8 mouse cellular contexts compared by ENCODE assay signal in the genomic region with DNA sequence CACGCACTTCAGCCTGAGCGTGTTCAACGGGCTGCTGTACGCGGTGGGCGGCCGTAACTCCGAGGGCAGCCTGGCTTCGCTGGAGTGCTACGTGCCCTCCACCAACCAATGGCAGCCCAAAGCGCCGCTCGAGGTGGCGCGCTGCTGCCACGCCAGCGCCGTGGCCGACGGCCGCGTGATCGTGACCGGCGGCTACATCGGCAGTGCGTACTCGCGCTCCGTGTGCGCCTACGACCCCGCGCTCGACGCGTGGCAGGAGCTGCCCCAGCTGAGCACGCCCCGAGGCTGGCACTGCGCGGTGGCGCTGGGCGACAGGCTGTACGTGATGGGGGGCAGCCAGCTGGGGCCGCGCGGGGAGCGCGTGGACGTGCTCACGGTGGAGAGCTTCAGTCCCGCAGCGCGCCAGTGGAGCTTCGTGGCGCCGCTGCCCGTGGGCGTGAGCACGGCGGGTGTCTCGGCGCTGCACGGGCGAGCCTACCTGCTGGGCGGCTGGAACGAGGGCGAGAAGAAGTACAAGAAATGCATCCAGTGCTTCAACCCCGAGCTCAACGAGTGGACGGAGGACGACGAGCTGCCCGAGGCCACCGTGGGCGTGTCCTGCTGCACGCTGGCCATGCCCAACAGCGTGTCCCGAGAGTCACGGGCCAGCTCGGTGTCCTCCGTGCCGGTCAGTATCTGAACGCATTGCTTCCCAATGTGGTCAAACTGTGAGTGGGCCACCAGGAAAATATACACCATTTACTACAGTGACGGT. TPM values are rescaled to one million over a fixed set of nuclear protein-coding genes. Genes with fewer than 3 reads are reported as not detected.
DNase-seq lines count a peak whose midpoint lies in the region; ATAC-seq lines count a peak whose summit lies in the region.

No protein-coding gene starts in this region.

- no peak overlapping the region for H3K27ac ChIP-seq in intestine, embryonic 16.5 days (ENCODE audit: low read length)

- peak; percentile 11 for DNase-seq in WW6 (ENCODE audit: low read depth, low spot score)
- DNase-seq in cerebellum, postnatal 10 days, result peak; percentile 64 to 67
- peak; percentile 27 to 40 for DNase-seq in frontal cortex, postnatal 10 days (ENCODE audit: low spot score in 2 of 2)
- DNase-seq in left cerebral cortex, postnatal 14 days (ENCODE audit: low spot score in 2 of 2), result peak; percentile 24 to 78
- DNase-seq in right cerebral cortex, adult 2 months (ENCODE audit: low spot score in 2 of 2), result peak; percentile 34 to 43
- DNase-seq in c-Kit-positive CD71-positive TER-119-positive erythroid progenitor cells, embryonic 14.5 days (ENCODE audit: low spot score), result no peak

- H3K9ac ChIP-seq in intestine, embryonic 16.5 days (ENCODE audit: low read depth, low read length), result peak overlapping the region; percentile 68

- no peaks in the 10 kb centered on the region for H3K36me3 ChIP-seq in intestine, embryonic 16.5 days (ENCODE audit: control insufficient read depth, insufficient read depth, low read length)

- under 1% methylated on average over 85 of the region's 85 CpGs for WGBS in intestine, embryonic 16.5 days

- H3K4me2 ChIP-seq in intestine, embryonic 16.5 days (ENCODE audit: low read depth, low read length), result peak overlapping the region; percentile 100

- intact Hi-C loops in left cerebral cortex, postnatal 14 days (cut with DNase I), result loop anchor here (5.0 kb wide), 2 partner anchors 97 to 127 kb away; a partner anchor contains a TSS

- ATAC-seq in intestine, embryonic 16.5 days, result peak; percentile 86
- peak; percentile 77 for ATAC-seq in megakaryocyte-erythroid progenitor cell, adult 5-6 weeks (replicated peaks; ENCODE audit: low FRiP score, low TSS enrichment, poor library complexity, severe bottlenecking)

- H3K4me3 ChIP-seq in intestine, embryonic 16.5 days (ENCODE audit: low read length), result peak overlapping the region; percentile 67

- H3K27me3 ChIP-seq in intestine, embryonic 16.5 days (replicated peaks; ENCODE audit: control insufficient read depth, insufficient read depth, low read length), result no peaks in the 10 kb centered on the region

- H3K9me3 ChIP-seq in intestine, embryonic 16.5 days (ENCODE audit: control insufficient read depth, low read length), result no peaks in the 10 kb centered on the region

- H3K4me1 ChIP-seq in intestine, embryonic 16.5 days (ENCODE audit: control insufficient read depth, insufficient read depth, low read length), result peaks cover 4% of the 10 kb centered on the region; the same call in 1 of the 2 replicates

RNA-seq across cellular contexts. Expression of a gene that starts 19.1 kb away (rescaled TPM):
- 0.10 and 0.17 TPM in 2 replicates for polyA plus RNA-seq in intestine, embryonic 16.5 days (2015; fragmentation: Nextera tagmentation; extraction: Ambion mirVana)
- under 1 TPM in 1 of 2 experiments, not detected in 1; 0.04 TPM for total RNA-seq in left cerebral cortex, postnatal 14 days (2021)
- total RNA-seq in megakaryocyte-erythroid progenitor cell, adult 5-6 weeks (2014; fragmentation: Nextera tagmentation), result not detected in 2 replicates
- total RNA-seq in megakaryocyte-erythroid progenitor cell, adult 5-6 weeks (2017), result not detected in 2 replicates
